Mouse (Mus musculus) heart, postnatal 25 days (tissue): ENCODE data around the gene Sh3d19. TPM values are rescaled to one million over a fixed set of nuclear protein-coding genes. Genes with fewer than 3 reads are reported as not detected.

ENCODE experiments used
- DNase-seq: peaks from one replicate; pipeline ENCODE4 v3.0.0; 2022; ENCODE audit warnings: low spot score
- intact Hi-C: fragments of 180-260 bp; cut with DNase I; formaldehyde crosslinking; loops from one replicate; pipeline ENCODE4 v1.15.1; 2025
- total RNA-seq, 2 experiments: library from RNA; stranded (reverse); gene quantifications; 2 replicates each; pipeline ENCODE4 v1.2.3; 2021

Sh3d19 gene
- total RNA-seq, 2 experiments from 2014 or later, result 25.4 to 29.6 TPM

DNA sequence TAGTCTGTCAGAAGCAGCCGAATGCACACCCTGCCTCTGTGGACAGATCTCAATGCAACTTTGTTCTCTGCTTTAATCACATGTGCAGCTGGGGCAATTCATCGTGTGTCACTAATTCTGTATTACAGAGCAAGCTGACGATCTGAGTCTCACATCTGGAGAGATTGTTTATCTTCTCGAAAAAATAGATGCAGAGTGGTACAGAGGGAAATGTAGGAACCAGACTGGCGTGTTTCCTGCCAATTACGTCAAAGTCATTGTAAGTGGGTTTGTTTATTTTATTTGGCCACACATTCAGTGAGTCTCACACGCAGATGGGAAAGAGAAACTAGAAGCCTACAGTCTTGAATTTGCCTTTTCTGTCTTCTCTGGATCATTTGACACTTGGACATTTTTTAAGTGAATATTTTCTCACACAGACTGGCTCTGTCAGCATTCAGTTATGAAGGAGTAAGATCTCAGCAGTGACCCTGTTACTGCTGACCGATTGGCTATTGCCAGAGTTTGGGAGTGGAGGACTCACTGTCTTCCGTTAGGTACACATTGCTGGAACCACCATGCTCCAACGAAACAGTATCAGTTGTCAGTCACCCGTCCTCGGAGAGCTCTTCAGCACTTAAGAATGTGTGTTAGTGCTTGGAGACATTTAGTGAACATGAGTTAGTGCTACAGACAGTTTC lies 143.9 kb downstream of the Sh3d19 start:
- no peak for DNase-seq
- intact Hi-C loops, result loop anchor here (5.0 kb wide), 1 partner anchor 187 kb away; no protein-coding TSS in a partner anchor

- DNase-seq, result no peak
These were observed 146.0 kb downstream of the Sh3d19 start for GRCm38 (mm10) chr3:86116951-86117350.

GRCm38 (mm10) chr3:86119237-86119932 lies 148.5 kb downstream of the Sh3d19 start:
- no peak for DNase-seq
- intact Hi-C loops, result no loop called here

More at GRCm38 (mm10) chr3:86116951-86117350, 146.0 kb downstream of the Sh3d19 start:
- intact Hi-C loops, result no loop called here

DNA sequence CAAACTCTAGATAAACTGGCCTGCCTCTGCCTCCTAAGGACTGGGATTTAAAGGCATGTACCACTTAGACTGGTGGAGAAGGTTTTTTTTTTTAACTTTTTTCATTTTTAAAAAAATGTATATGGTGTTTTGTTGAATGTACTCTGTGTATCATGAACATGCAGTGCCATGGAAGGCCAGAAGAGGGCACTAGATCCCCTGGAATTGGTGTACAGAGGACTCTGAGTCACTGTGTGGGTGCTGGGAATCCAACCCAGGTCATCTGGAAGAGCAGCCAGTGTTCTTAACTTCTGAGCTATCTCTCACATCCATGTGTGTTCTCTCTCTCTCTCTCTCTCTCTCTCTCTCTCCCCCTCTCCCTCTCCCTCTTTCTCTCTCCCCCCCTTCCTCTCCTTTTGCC lies 151.2 kb downstream of the Sh3d19 start:
- no peak for DNase-seq
- intact Hi-C loops, result no loop called here

DNA sequence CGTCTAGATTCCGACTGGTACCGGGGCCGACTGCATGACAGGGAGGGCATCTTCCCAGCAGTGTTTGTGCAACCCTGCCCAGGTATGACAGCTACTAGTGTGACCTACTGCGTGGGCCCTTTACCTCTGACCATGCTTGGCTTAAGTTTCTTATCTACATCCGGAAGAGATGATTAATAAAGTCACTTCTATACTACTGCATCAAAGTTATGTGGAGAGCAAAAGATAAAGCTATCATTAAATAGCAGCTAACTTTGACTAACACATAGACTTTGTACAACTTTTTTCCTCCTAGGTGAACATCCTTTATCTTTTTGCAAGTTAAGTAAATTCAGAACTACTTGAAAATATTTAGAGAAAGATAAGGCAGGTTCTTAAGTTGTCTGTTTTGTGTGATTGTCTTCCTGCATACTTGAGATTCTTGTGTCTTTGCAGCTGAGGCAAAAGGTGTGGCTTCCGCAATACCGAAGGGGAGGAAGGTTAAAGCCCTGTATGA lies 152.4 kb downstream of the Sh3d19 start:
- intact Hi-C loops, result no loop called here
- no peak for DNase-seq

DNA sequence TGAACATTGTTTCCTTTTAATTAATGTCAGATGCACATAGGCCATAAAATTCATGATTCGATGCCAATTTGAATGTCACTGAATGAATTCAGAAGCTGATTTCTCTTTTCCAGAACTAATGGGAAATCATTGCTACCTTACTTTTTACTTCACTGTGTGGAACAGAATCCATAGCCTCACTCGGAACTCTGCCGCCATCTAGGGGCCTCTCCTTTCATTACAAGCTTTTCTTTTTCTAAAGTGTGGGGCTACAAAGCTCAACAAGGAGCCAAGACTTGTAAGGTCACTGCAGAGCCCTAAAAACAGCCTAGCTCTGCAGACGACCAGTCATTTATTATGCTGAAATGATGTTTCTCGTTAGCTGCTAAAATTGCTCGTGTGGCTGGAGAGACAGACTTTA lies 158.8 kb downstream of the Sh3d19 start:
- intact Hi-C loops, result loop anchor here (5.0 kb wide), 3 partner anchors 207 to 1212 kb away; no protein-coding TSS in a partner anchor
- DNase-seq, result no peak

GRCm38 (mm10) chr3:86134939-86135638 lies 164.2 kb downstream of the Sh3d19 start:
- DNase-seq, result no peak
- intact Hi-C loops, result loop anchor here (5.0 kb wide), 1 partner anchor 213 kb away; no protein-coding TSS in a partner anchor

DNA sequence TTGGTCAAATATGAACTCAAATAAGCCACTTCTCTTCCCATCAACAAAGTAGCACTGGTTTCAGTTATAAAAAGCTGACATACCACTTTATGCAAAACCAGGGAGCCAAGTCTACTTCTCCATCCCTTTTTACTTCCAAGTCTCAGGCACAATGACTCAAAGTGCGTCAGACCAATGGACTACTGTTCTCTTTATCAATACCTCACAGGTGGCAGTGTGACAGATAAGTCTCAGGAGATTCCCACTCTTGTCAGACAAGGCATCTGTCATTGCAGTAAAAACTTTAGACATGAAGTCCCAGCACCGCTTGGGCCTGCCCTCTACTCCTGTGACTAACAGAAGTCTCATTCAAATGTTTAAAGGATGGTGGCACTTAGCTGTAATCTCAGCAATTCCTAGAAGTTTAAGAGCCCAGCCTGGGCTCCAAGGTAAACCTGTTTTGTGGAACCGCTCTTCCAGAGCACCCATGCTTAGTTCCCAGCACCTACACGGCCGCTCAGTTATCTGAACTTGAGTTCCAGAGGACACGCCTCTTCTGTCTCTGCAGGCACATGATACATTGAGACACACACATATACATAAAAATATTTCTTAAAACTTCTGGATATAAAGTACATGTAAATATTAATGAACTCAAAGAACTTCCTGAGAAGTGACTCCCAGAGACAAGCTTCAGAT lies 165.1 kb downstream of the Sh3d19 start:
- intact Hi-C loops, result no loop called here
- DNase-seq, result no peak

DNA sequence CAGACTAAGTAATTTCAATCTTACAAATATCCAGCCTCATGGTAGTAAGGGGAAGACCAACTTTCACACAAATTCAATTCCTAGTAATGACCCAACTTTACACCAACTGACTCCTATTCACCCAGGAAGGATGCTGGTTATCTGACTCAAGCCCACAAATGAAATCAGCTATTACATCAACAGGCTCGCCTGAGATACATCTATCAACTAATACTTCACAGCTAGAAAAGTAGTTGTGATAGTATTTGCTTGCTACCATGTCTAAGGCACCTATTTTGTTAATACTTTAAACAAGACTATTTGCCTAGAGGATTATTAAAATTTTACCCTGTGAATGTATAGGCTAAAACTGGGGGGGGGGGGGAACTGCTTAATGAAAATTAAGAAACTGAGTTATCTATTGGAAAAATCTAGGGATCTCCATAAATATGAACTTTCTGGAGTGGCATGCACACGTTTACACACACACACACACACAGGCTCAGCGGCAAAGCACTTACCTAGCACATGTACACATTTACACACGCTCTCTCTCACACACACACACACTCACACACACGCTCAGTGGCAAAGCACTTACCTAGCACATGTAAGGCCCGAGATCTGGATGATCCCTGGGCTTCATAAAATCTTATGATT lies 166.1 kb downstream of the Sh3d19 start:
- no peak for DNase-seq
- intact Hi-C loops, result no loop called here

- DNase-seq, result no peak
- intact Hi-C loops, result no loop called here
These were observed 168.8 kb downstream of the Sh3d19 start for GRCm38 (mm10) chr3:86139660-86140059.

- intact Hi-C loops, result no loop called here
- DNase-seq, result no peak
These were observed 170.5 kb downstream of the Sh3d19 start for GRCm38 (mm10) chr3:86141366-86141765.

DNA sequence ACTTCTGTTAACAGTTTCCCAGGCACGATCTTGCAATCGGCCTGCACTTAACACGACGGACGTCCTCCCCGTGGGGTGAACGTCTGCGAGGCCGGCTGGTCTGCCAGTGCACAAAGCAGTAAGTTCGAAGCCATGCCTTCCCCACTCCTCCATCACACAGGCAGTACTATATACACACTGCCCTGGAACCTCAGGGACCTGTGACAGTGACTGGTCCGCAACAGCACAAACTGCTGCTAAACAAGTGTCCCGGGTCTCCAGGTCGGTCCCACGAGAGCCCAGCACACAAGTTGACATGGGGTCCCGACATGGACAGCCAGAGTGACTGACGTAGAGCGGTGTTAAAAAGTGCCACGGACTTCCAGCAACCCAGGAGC lies 171.0 kb downstream of the Sh3d19 start:
- intact Hi-C loops, result loop anchor here (2.0 kb wide), 1 partner anchor 567 kb away; the partner anchor contains the start of gene Gatb
- no peak for DNase-seq

- DNase-seq, result peak; percentile 95
- intact Hi-C loops, result loop anchor here (2.0 kb wide), 1 partner anchor 568 kb away; the partner anchor contains the start of gene Gatb
These were observed 171.5 kb downstream of the Sh3d19 start, which contains the start of gene Rps3a1 for GRCm38 (mm10) chr3:86142263-86142933. Gene Rps3a1, minus strand, starts transcription at chr3:86142702.

DNA sequence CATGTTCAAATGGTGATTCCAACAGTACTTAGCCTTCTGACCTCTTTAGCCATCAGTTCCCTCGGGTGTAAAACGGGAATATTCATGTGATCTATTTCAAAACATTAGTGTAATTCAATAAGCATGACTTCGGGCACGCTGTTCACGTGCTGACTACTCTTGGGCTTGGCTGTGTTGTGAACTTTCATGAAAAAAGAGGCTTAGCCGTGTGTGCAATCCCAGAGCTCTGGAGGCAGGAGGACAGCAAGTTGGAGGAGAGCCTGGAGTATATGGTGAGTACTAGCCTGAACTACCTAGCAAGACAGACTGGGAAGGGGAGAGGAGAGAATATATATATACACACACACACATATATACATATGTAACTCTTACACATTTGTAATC lies 172.0 kb downstream of the Sh3d19 start:
- intact Hi-C loops, result loop anchor here (2.0 kb wide), 1 partner anchor 568 kb away; the partner anchor contains the start of gene Gatb
- no peak for DNase-seq

DNA sequence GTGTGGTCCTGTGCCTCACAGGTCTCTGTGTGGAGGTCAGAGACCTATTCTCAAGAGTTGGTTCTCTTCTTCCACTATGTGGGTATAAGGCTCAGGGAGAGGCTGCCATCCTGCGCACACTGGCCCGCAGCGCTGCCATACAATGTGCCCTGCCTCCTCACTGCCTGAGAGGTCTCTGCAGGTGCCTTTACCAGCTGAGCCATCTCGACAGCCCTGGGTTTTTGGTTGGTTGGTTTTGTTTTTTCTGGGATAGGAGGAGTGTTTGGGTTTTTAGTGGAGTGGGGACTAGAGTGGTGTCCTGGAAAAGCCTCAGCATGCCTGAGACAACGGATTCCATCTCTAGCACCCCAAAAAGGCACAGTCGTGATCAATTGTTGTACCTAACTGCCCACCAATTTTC lies 172.4 kb downstream of the Sh3d19 start:
- no peak for DNase-seq
- intact Hi-C loops, result loop anchor here (2.0 kb wide), 1 partner anchor 569 kb away; the partner anchor contains the start of gene Gatb

DNA sequence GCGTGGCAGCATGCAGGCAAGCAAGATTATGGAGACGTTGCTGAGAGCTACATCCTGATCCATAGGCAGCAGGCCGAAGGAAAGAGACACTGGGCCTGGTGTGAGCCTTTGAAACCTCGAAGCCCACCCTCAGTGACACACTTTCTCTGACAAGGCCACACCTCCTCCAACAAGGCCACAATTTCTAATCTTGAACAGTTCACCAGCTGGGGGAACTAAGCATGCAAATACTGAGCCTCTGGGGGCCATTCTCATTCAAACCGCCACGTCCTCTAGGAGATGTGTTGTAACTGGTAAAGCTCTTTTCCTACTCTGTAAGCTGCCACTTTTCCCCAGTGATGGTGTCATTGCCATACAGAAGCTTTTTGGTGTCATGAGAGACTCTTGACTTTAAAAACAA lies 178.2 kb downstream of the Sh3d19 start:
- intact Hi-C loops, result no loop called here

DNA sequence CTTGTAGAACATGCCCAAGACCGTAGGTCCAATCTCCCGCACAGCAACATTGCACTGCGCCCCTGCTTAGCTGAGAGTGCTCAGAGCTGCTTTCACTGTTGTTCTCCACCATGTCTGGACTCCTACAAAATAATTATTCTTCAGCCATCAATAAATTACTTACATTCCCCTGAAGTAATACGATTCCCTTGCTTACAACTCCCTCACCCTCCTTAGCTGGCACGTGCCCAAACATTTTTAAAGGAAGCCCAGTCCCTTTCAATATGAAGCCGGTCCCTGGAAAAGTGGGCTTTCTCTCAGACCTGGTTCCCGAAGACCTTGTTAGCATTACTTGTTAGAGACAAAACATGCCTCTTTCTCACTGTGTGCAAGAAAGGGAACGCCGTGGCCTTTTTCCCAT lies 178.6 kb downstream of the Sh3d19 start:
- no peak for DNase-seq
- intact Hi-C loops, result no loop called here

More for the DNA sequence above, 178.2 kb downstream of the Sh3d19 start:
- DNase-seq, result no peak

DNA sequence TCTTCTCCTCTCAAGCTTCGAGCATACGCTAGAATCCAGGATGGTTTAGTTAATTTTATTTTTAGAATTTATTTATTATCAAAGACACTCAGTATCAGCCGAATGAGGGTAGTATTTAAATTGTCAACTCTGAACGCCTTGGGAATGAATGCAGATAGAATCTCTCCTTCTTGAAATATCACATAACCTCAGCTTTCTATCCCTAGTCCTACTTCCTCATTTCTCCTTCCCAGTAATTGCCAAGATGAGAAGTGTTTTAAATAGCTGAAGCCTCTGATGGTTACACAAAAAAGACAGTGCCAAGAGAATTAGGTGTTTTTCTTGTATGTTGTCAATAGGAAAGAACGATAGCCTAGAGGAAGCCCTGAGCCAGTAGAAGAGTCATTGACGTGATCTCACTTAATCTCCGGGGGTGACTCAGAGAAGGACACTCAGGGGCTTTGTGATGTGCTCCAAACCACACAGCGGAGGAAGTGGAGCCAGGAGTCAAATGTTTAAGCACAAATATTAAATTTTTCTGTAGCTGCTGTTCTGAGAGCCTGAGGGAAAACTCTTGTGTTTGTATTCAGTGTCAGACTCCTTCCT lies 198.0 kb downstream of the Sh3d19 start:
- intact Hi-C loops, result no loop called here
- no peak for DNase-seq
